Mouse (Mus musculus): Measurements from ENCODE around the gene Gda.

Gene Gda

GRCm38 (mm10) chr19:21373073-21373755, 100.0 kb downstream of the Gda start:
- in situ Hi-C loops (cut with MboI), result loop anchor here (10.0 kb wide), 2 partner anchors 372 to 932 kb away; no protein-coding TSS in a partner anchor

- in situ Hi-C loops (cut with MboI), result loop anchor here (10.0 kb wide), 2 partner anchors 372 to 932 kb away; no protein-coding TSS in a partner anchor
Observed at GRCm38 (mm10) chr19:21372395-21373072, 100.7 kb downstream of the Gda start.

GRCm38 (mm10) chr19:21371337-21371736, 101.9 kb downstream of the Gda start:
- in situ Hi-C loops (cut with MboI), result loop anchor here (10.0 kb wide), 2 partner anchors 373 to 933 kb away; no protein-coding TSS in a partner anchor

- in situ Hi-C loops (cut with MboI), result loop anchor here (10.0 kb wide), 2 partner anchors 374 to 934 kb away; no protein-coding TSS in a partner anchor
Observed at GRCm38 (mm10) chr19:21370782-21371181, 102.5 kb downstream of the Gda start.

GRCm38 (mm10) chr19:21369175-21369574, 104.1 kb downstream of the Gda start:
- in situ Hi-C loops (cut with MboI), result no loop called here

- in situ Hi-C loops (cut with MboI), result no loop called here
Observed at GRCm38 (mm10) chr19:21368595-21368994, 104.7 kb downstream of the Gda start.

GRCm38 (mm10) chr19:21357792-21358191, 115.5 kb downstream of the Gda start:
- in situ Hi-C loops (cut with MboI), result no loop called here

GRCm38 (mm10) chr19:21349634-21350033, 123.6 kb downstream of the Gda start:
- in situ Hi-C loops (cut with MboI), result no loop called here

- in situ Hi-C loops (cut with MboI), result no loop called here
Observed at GRCm38 (mm10) chr19:21346646-21347045, 126.6 kb downstream of the Gda start.

Data from mature B cell (primary cell).